14 mouse cellular contexts compared by ENCODE assay signal in the genomic region with DNA sequence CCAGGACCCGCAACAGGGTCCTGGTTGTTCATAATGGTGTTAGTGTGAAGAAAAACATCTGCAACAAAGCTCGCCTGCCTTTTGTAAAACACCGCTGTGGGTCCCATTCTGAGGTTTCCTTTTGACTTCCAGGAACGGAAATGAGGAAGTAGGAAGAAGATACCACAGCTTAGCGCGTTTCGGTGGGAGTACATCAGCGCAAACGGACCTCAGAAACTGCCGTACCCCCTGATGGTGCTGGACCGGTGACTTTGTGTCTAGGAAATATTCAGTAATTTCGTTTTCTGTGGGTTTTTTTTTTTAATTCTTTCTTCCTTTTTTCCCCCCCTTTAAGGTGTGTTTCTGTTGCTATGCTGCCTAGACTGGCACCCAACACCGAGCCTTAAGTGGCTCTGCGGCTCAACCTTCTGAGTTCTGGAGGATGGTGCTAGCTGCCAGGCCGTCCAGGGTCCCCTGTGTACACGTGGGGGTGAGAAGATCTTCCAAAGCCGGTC.
A peak's percentile ranks its signal among the peaks of the same experiment; 100 is the strongest.
DNase-seq lines count a peak whose midpoint lies in the region; ATAC-seq and TF ChIP-seq lines count a peak whose summit lies in the region.
"Had no signal": no experiment of that assay in that cellular context is flagged by ENCODE, and none has a peak within 500 bp of the region (broad histone marks: within the 10 kb centered on the region; RNA-seq: fewer than 3 reads in every experiment).

No protein-coding gene starts in this region.

- no peaks in the 10 kb centered on the region for H3K27me3 ChIP-seq in thymus, adult 2 months (ENCODE audit: control insufficient read depth, insufficient read depth, low read length)
- no peaks in the 10 kb centered on the region for H3K27me3 ChIP-seq in liver, embryonic 12.5 days (replicated peaks)
- no peaks in the 10 kb centered on the region for H3K27me3 ChIP-seq in splenic B cell, adult 2 months (ENCODE audit: control insufficient read depth, insufficient read depth, low read length, poor library complexity, severe bottlenecking)
- no peaks in the 10 kb centered on the region for H3K27me3 ChIP-seq in embryonic facial prominence, embryonic 10.5 days (replicated peaks; ENCODE audit: low read depth, poor library complexity, severe bottlenecking)
- H3K27me3 ChIP-seq: embryonic facial prominence, embryonic 12.5 days; neural tube, embryonic 13.5 days had no signal

- WGBS in thymus, adult 2 months, result 5% methylated on average over 17 of the region's 17 CpGs
- 27% methylated on average over 17 of the region's 17 CpGs for WGBS in liver, embryonic 12.5 days (ENCODE audit: insufficient replicate concordance)
- WGBS in embryonic facial prominence, embryonic 10.5 days, result 88% methylated on average over 17 of the region's 17 CpGs

- H3K4me1 ChIP-seq in thymus, adult 2 months (replicated peaks; ENCODE audit: control insufficient read depth, insufficient read depth, low read length), result peaks cover 20% of the 10 kb centered on the region
- H3K4me1 ChIP-seq in liver, embryonic 12.5 days, result peaks cover 17% of the 10 kb centered on the region
- no peaks in the 10 kb centered on the region; the same call in 1 of the 2 replicates for H3K4me1 ChIP-seq in embryonic facial prominence, embryonic 10.5 days
- H3K4me1 ChIP-seq: limb, embryonic 10.5 days; neural tube, embryonic 13.5 days had no signal

- DNase-seq in gastrocnemius, adult 2 months, result no peak
- no peak for DNase-seq in gastrocnemius, adult 18-20 months (ENCODE audit: low spot score)
- DNase-seq in thymus, adult 2 months, result peak; percentile 29
- no peak for DNase-seq in thymus, adult 18-20 months
- peak; percentile 59 for DNase-seq in splenic B cell, adult 2 months (ENCODE audit: low read depth, low spot score)
- no peak for DNase-seq in frontal cortex, postnatal 10 days (ENCODE audit: low spot score in 2 of 2)
- no peak for DNase-seq in embryonic facial prominence, embryonic 10.5 days (ENCODE audit: low spot score)
- DNase-seq: kidney, postnatal 14 days; lung, postnatal 36 days had no signal

- no peak overlapping the region for H3K27ac ChIP-seq in gastrocnemius, adult 2 months
- H3K27ac ChIP-seq in thymus, adult 2 months (ENCODE audit: control insufficient read depth, insufficient read depth, low read length), result no peak overlapping the region
- H3K27ac ChIP-seq in liver, embryonic 12.5 days, result 0 out of 2 replicates have a peak overlapping the region, but pooled peaks have one; percentile 17
- H3K27ac ChIP-seq in embryonic facial prominence, embryonic 10.5 days (replicated peaks), result no peak overlapping the region
- H3K27ac ChIP-seq: embryonic facial prominence, embryonic 12.5 days; hindbrain, embryonic 14.5 days; limb, embryonic 10.5 days; neural tube, embryonic 13.5 days had no signal

- intact Hi-C loops in gastrocnemius, adult 2 months (cut with DNase I), result no loop called here

- peak overlapping the region; percentile 49 for H3K9ac ChIP-seq in liver, embryonic 12.5 days
- H3K9ac ChIP-seq: embryonic facial prominence, embryonic 12.5 days; hindbrain, embryonic 14.5 days; neural tube, embryonic 13.5 days had no signal

- H3K36me3 ChIP-seq in thymus, adult 2 months (ENCODE audit: control insufficient read depth, insufficient read depth, low read length), result no peaks in the 10 kb centered on the region
- H3K36me3 ChIP-seq in liver, embryonic 12.5 days, result no peaks in the 10 kb centered on the region
- no peaks in the 10 kb centered on the region for H3K36me3 ChIP-seq in splenic B cell, adult 2 months (ENCODE audit: control insufficient read depth, insufficient read depth, low read length, poor library complexity, severe bottlenecking)
- H3K36me3 ChIP-seq in embryonic facial prominence, embryonic 10.5 days (replicated peaks), result no peaks in the 10 kb centered on the region
- H3K36me3 ChIP-seq: embryonic facial prominence, embryonic 12.5 days; limb, embryonic 10.5 days; neural tube, embryonic 13.5 days had no signal

- TF ChIP-seq CTCF in gastrocnemius, adult 2 months (IDR thresholded peaks at IDR 0.05), result no peak
- TF ChIP-seq CTCF in thymus, adult 2 months (IDR thresholded peaks at IDR 0.05; ENCODE audit: borderline replicate concordance, control insufficient read depth, extremely low read depth, insufficient read depth, low read length, poor library complexity), result no peak

- TF ChIP-seq POLR2A in thymus, adult 2 months (IDR thresholded peaks at IDR 0.05; ENCODE audit: control insufficient read depth, extremely low read depth, insufficient read depth, low read length, poor library complexity), result no peak

- H3K4me3 ChIP-seq in gastrocnemius, adult 2 months, result peak overlapping the region; percentile 53
- peak overlapping the region; percentile 11 for H3K4me3 ChIP-seq in thymus, adult 2 months (ENCODE audit: control insufficient read depth, insufficient read depth, low read length)
- H3K4me3 ChIP-seq in liver, embryonic 12.5 days, result peak overlapping the region; percentile 50
- H3K4me3 ChIP-seq in embryonic facial prominence, embryonic 10.5 days, result no peak overlapping the region
- H3K4me3 ChIP-seq: embryonic facial prominence, embryonic 12.5 days; limb, embryonic 10.5 days; neural tube, embryonic 13.5 days had no signal

- no peaks in the 10 kb centered on the region for H3K9me3 ChIP-seq in liver, embryonic 12.5 days (replicated peaks)
- H3K9me3 ChIP-seq in embryonic facial prominence, embryonic 10.5 days, result no peaks in the 10 kb centered on the region
- H3K9me3 ChIP-seq: limb, embryonic 10.5 days; neural tube, embryonic 13.5 days had no signal

- no peak for ATAC-seq in liver, embryonic 12.5 days

- peak overlapping the region; percentile 72 for H3K4me2 ChIP-seq in liver, embryonic 12.5 days
- H3K4me2 ChIP-seq: embryonic facial prominence, embryonic 12.5 days; hindbrain, embryonic 14.5 days; neural tube, embryonic 13.5 days had no signal

Comparison
In these comparisons a context has a peak if more than half of its experiments do, and no peak if none do; other contexts are left out.
1. DNase-seq: peak in thymus, adult 2 months (single experiment) and splenic B cell, adult 2 months (single experiment); none in gastrocnemius, adult 2 months (single experiment), gastrocnemius, adult 18-20 months (single experiment), thymus, adult 18-20 months (0 of 2), frontal cortex, postnatal 10 days (0 of 2) and embryonic facial prominence, embryonic 10.5 days (single experiment).